Mouse (Mus musculus) MN1 (cell line): ENCODE data around the gene Thbs3.
A peak's percentile ranks its signal among the peaks of the same experiment; 100 is the strongest.

Experiments
- DNase-seq: peaks from one replicate; pipeline ENCODE4 v3.0.0-alpha.2; 2016; ENCODE audit warnings: low spot score

The Thbs3 gene

DNA sequence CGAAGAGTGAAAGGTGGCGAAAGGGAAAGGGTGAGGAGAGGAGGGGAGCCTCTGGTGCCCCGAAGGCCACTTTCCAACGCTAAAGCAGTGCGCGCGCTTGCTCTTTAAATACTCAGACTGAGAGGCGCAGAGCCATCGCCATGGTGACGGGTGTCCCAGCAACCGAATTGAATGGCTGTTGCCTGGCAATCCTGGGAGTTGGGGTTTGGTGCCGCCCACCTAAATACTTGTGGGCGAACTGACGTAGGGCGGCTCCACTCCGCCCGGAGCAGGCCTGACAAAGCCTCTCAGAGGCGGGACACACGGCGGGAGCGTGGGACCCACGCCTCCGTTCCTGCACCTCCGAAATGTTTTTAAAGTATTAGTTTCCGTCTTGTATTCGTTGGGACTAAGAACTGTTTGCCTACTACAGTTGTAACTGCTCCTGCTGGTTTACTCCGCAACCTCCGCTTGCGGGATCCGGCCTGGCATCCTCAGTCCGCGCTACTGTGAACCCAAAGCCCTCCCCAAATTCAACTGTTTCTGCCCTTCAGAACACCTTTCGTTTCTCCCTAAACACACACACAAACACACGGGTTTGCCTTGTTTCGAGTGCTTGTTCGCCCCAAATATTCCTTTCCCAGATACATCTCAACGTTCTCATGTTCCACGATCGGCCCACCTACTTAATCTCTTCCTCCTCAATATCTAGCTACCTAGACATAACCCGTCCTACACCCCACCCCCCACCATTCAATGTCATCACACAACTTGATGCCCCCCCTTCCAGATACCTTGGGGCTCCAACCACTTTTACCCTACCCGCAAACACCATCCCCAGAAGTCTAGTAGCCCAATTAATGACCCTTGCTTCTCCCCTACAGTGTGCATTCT, 12.6 kb downstream of the Thbs3 start:
- peak; percentile 91 for DNase-seq

DNA sequence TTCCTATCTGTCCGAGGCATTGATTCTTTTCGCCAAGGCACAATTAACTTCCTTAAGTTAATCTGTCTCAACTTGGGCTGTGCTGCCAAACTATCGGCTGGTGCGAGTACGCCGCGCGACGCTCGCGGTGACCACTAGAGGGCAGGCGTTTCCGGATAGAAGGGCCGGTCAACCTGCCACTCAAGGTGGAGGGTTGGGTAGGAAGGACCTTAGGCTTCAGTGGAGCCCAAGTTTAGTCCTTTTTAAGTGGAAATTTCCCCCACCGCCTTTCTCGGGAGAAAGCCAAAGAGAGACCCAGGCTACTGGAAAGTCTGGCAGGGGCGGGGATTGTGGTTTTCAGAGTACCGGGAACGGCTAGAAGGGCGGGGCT, 13.2 kb downstream of the Thbs3 start:
- peak; percentile 91 for DNase-seq

DNA sequence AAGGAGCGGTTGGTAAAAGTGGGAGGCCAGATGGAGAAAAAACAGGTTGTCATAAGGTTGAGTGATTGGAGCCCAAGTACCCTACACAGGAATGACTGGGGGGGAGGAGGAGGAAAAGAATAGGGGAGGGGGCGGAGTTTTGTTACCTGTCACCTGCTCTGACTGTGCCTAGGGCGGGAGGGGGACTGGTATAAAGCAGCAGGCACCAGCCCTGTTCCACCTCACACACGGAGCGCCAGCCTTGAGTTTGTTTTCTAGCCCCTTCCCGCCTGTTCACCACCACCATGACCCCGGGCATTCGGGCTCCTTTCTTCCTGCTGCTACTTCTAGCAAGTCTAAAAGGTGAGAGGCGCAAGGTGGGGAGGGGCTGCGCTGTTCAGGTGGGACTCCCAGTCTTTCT, 13.9 kb downstream of the Thbs3 start, which contains the start of gene Muc1:
Muc1 (plus strand) TSS at position 222 of the 400 bp plus-strand sequence.
- DNase-seq = no peak

DNA sequence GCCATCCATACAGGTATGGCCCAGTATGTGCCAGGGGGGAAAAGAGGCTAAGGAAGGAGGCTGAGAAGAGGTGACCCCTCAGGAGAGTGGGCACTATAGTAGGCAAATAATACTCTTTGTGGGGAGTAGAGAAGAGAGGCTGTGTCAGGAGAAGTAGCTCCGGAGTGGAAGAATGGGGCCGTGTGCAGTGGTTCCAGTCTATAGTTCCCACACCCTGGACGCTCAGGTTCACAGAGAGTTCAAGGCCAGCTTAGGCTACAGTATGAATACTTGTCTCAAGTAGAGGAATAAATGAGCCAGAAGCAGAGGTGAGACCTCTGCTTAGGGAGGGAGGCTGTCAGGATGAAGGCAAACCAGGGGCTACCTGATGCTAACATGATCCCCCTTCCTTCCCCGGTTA, 14.3 kb downstream of the Thbs3 start:
- DNase-seq = no peak

DNA sequence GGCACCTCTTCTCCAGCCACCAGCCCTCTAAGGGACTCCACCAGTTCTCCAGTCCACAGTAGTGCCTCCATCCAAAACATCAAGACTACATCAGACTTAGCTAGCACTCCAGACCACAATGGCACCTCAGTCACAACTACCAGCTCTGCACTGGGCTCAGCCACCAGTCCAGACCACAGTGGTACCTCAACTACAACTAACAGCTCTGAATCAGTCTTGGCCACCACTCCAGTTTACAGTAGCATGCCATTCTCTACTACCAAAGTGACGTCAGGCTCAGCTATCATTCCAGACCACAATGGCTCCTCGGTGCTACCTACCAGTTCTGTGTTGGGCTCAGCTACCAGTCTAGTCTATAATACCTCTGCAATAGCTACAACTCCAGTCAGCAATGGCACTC, 15.6 kb downstream of the Thbs3 start:
- no peak for DNase-seq

DNA sequence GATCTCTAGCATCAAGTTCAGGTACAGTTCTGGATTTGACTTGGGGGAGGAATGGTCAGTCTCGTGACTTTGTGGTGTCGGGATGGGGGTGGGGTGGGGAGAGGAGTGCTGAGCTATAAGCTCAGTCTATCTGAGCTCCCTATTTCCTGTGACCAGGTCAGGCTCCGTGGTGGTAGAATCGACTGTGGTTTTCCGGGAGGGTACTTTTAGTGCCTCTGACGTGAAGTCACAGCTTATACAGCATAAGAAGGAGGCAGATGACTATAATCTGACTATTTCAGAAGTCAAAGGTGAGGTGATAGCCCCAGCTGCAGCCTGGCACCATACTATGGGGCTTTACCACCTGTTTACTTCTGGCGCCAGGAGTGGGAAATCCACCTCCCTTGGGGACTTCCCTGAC, 16.4 kb downstream of the Thbs3 start:
- no peak for DNase-seq

DNA sequence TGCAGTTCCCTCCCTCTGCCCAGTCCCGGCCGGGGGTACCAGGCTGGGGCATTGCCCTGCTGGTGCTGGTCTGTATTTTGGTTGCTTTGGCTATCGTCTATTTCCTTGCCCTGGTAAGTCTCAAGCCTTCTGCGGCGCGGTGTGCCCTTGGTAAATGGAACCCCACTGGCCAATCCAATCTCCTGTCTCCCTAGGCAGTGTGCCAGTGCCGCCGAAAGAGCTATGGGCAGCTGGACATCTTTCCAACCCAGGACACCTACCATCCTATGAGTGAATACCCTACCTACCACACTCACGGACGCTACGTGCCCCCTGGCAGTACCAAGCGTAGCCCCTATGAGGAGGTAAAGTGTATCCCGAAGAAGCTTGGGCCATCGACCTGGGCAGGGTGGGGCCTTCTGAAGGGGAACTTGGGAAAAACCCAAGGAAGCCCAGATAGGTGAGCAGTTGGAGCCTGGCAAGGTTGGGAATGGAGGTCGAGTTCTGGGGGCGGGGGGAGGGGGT, 16.8 kb downstream of the Thbs3 start:
- DNase-seq = no peak

DNA sequence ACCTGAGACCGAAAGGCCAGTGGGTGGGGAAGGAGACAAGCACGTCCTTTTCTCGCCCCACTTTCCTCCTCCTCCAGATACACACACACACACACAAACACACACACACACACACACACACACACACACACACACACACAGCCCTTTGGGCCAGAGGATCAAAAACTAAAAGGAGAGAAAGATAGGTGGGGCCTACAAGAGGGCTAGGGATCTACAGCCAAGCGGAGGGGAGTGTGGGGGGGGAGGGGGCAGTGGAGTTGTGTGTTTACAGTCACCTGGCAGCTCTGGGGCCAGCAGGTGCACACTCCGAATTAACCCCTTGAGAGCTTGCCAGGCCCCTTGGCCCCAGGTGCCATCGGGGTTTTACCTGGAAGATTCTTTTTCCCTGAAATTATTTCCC, 17.6 kb downstream of the Thbs3 start:
- DNase-seq = no peak

DNA sequence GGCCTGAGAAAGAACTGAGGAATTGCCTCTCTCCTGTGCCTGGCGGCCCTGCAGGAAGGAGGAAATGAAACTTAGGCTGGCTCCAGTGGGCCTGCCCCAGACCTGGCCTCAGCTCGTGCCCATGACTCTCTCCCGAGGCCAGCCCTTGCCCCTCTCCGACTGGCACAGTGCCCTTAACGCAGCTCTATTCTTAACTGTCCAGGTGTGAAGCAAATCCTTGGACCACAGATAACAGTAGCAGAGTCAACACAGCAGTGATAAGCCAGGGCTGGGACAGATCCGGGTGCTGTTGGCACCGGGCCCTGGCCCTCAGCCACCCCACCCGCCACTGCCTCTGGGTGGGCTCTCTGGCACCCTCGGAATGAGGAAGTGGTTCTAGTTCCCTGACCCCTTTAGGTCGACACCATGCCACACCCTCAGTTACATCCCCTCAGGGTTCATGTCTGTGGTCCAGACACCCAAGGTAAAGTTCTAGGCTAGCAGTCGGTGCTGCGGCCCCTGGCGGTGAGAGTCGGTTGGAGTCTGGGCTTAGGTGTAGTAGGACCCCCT, 18.7 kb downstream of the Thbs3 start:
- DNase-seq = no peak

DNA sequence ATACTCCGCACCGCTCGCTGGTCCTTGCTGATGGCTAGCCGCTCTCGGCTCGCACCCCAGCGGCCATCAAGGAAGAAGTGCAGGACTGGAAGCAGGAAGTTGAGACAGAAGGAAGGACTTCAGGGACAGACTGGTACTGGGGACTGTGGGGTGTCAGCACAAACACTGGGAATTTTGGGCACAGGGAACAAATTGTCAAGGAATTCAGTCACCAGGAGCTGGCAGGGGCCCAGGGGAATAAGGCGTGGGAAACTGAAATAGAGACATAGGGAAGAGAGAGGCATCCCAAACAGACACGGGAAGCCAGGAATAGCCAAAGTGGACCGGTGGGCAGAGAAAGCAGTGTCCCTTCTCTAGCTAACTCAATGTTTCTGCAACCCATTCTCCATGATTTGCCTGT, 21.5 kb downstream of the Thbs3 start:
- no peak for DNase-seq

DNA sequence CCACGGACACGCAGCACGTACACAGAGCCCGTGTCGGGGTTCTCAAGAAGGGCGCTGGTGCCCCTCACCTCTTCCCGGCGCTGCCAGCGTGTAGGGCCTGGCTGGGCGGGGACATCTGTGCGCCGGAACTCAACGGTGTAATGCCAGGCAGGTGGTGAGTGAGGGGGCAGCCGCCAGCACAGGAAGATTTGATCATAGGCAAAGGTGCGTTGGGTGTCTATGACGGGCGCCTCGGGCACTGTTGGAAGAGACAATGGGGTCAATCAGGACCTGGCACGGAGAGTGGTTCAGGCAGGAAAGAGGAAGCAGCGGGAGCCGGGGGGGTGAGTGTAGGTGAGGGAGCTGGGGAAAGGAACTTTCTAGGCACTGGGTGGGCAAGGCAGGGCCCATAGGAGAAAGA, 22.7 kb downstream of the Thbs3 start:
- DNase-seq = no peak

DNA sequence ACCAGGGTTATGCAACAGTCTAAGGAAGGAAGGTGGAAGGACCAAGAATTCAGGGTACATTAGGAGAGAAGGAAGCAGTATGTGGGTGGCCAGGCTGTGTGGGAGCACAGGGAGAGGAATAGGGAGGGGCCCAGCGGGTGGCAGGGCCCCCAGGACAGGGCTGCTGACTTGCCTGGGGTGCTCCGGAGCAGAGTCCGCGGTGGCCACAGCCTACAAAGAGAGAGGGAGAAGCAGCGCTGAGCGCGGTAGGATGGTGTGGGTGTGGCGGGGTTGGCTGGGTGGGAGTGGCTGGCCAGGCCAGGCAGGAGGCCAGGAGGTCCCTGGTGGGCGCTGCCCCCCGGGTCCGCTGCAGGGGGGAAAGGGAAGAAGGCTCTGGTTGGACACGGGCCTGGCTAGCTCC, 23.5 kb downstream of the Thbs3 start:
- DNase-seq = no peak

DNA sequence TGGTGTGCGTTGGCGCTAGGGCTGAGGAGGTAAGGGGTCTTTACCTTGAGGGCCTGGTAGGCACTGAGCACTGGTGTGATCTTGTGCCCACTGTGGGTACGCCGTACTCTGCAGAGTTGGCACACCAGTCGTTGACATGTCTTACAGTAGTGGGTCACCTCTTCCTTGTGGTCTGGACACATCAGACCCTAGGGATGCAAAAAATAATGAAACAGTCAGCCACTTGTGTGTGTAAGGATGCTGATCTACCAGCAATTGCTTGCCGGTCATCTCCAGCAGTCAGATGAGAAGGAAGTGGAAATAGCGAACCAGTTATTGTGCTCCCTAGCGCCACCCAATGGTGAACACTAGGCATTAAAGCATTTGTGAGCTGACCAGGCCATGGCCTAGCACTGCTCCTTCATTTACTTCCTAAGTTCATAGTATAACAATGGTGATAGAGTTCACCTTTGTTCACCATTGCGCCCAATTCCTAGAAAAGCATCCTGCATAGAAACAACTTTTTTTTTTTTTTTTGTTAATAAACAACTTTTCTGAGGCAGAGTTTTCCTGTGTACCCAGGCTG, 27.4 kb downstream of the Thbs3 start:
- peak; percentile 67 for DNase-seq

DNA sequence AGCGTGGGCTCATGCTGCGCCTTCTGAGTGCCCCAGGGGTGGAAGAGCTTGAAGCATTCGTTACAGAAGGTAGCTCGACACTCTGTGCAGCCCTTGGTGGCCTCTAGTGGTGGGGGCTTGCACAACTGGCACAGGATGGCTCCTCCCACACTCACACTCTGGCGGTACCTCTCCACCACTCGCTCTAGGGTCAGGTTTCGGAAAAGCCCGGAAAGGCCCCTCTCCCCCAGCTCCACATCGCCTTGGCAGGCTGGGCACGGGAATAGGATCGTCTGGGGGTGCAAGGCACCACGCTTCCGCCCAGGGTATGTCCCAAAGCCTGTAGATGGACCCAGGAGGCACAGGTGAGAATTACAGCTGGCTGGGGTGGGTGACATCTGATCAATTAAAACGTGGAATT, 28.6 kb downstream of the Thbs3 start:
- DNase-seq = peak; percentile 74

DNA sequence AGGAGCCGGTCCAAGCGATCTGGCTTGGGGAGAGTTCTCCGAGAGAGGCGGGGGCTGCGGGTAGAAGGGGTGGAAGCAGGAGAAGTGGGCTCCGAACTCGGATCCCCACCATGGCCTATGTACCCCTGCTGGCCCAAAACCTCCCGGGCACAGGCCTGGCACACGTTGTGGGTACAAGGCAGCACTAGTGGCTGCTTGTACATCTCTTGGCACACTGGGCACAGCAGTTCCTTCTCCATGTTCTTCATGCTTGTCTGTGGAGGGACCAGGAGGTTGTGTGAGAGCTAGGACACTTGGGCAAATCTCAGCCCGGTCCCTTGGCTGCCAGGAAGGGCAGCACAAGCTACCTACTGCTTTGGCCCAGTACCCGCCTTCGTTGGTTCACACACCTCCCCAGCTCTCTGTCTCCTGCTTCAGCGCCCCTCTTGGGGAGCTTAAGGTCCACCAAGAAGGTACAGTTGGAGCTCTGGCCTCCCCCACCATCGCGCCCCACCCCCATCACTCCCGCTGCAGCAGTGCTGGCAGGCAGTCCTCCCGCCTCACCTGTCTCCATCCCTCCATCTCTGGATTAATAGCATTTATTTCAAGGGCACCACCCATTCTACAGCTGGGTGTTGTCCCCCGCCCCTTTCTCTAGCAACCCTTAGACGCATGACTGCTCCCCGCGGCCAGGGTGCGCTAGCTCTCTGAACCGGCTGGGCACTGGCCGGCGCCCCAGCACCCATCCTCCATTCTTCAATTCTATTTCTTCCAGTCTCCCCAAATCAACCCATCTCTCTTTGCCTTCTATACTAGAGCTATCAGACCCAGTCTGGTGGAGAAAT, 29.4 kb downstream of the Thbs3 start:
- DNase-seq = peak; percentile 78

DNA sequence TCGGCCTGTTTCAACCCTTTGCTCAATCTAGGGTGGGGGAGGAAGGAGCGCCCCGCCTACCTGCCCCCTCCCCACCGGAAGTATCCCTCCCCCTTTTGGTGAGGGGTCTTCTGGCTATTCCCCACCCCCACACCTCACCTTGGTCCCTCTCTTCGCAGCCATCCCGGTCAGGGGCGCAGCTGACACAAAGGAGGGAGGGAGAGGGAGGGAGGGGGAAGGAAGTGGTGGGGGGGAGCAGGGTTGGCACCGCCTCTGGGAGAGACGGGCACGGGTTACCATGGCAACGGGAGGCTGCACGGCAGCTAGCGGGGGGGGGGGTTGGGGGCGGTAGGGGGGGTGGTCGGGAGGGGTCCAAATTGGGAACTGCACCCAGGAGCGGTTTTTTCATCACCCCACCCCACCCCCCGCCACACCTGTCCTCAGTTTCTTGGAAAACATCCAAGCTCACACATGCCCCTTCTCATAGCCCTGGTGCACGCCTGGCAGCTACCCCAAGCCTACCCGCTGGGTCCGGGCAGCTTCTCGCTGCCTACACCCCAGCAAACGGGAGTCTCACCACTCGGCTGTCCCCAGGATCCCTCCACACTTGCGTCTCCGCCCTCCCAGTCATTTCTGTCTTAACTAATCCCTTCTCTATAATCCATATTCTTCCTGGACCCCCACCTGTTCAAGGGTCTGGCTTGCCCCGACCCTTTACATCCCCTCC, 30.2 kb downstream of the Thbs3 start:
- peak; percentile 82 for DNase-seq

DNA sequence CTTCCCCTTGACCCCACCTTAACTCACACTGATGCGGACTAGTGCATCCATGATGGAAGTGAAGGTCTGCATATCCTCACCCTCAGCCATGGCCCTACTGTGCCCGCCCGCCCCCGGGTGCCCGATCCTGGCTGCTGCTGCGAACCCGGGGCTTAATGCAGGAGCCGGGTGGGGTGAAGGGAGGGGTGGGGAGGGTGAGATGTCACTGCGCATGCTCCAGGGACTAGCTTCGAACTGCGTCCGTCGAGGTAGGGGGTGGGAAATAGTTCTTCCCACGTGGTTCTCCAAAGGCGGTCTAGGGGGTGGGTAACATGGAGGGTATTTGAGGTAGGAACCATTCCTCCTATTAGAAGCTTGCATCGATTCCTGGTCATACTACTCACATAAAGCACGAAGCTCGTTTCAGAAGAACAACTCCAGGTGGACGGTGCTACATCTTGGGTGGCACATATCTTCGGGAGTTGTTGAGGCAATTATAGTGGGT, 30.8 kb downstream of the Thbs3 start, which contains the start of gene Krtcap2:
Krtcap2 (plus strand) TSS at position 279 of the 484 bp plus-strand sequence.
- DNase-seq = peak; percentile 81

DNA sequence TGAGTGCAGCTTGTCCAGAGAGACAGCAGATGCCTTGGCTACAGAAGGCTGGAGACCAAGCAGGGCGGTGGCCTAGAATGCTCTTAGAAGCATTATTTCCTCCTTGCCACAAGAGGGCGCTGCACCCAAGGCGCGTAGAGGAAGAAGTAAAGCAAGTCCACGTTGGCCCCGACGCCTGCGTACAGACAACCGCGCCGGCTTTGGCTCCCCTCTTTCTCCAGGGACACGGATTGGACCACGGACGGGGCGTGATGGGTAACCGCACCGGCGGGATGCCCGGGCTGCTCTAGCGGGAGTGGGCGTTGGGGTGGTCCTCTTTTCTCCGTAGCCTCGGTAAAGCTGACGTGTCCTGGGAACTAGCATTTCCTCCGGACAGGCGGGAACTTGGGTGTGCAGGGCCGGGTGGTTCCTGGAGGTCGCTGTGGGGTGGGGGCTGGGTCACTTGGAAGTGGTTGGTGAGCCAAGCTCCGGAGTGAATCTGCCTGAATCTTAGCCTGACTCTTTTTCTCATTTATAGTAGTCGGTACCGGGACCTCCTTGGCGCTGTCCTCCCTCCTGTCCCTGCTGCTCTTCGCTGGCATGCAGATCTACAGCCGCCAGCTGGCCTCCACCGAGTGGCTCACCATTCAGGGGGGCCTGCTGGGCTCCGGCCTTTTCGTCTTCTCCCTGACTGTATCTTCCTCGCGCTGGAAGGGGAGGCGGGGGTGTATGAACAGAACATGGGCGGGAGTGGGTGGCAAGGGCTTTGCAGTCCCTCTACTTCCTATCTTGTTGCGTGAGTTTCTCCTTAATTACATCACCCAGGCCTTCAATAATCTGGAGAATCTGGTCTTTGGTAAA, 31.5 kb downstream of the Thbs3 start, which contains the start of gene Trim46:
Trim46 (minus strand) TSS at position 49 of the 840 bp plus-strand sequence.
- peak; percentile 95 for DNase-seq

DNA sequence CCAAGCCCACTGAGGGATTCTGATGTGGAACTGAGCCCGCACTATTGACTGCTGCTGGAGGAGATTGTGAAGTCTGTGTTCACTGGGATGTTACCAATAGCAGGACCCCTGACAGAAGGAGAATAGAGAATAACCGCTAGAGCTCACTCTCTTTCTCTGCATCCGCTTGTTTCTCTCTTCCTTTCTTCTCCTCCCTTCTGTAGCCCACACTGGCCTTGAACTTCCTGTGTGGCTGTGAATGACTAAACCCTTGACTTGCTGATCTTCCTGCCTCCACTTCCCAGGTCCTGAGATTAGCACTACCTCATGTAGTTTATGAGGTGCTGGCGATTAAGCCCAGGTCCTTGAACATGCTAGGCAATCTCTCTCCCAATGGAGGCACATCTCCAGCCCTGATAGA, 32.5 kb downstream of the Thbs3 start:
- no peak for DNase-seq

DNA sequence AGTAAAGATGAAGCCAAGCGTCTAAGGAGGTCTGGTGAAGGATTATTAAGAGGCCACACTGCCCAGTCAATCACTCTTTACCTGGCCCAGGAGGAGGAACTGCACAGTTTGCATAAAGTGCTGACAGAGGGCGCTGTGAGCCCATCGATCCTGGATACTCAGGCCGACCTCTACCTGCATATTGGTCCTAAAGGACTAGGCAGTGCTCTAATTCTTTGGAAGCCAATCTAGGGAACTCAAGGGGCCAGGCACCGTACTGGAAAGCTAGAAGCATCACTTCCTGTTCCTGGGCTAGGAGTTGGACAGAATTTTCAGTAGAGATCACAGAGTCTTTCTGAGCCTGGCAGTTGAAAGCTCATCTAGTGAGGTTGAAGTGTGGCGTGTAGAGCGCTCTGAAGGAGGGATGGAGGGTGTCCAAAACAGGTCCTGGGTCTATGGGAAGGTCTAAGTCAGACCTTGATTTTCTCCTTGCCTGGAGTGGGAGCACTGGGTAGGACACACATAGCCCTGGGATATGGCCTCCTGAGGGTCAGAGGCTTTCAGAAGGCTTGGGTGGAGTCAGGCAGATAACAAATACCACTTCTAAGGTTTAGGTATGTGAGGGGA, 35.6 kb downstream of the Thbs3 start:
- peak; percentile 84 for DNase-seq
